Mouse (Mus musculus): Measurements from ENCODE around the gene Dcaf1.

Gene Dcaf1

GRCm38 (mm10) chr9:106821618-106822380 lies at the start of gene Dcaf1:
Dcaf1 (plus strand) TSS chr9:106821874.
- DNase-seq (ENCODE audit: low spot score) = peak; percentile 98

- no peak for DNase-seq (ENCODE audit: low spot score)
These were observed 45.6 kb upstream of the Dcaf1 start for GRCm38 (mm10) chr9:106776116-106776515.

- DNase-seq (ENCODE audit: low spot score) = no peak
These were observed 44.3 kb upstream of the Dcaf1 start for GRCm38 (mm10) chr9:106777423-106777822.

GRCm38 (mm10) chr9:106778319-106778718 lies 43.4 kb upstream of the Dcaf1 start:
- no peak for DNase-seq (ENCODE audit: low spot score)

GRCm38 (mm10) chr9:106780086-106780485 lies 41.6 kb upstream of the Dcaf1 start:
- DNase-seq (ENCODE audit: low spot score) = no peak

GRCm38 (mm10) chr9:106783554-106783953 lies 38.1 kb upstream of the Dcaf1 start:
- peak; percentile 19 for DNase-seq (ENCODE audit: low spot score)

- DNase-seq (ENCODE audit: low spot score) = no peak
These were observed 36.5 kb upstream of the Dcaf1 start for GRCm38 (mm10) chr9:106785206-106785605.

GRCm38 (mm10) chr9:106787979-106788811 lies 33.5 kb upstream of the Dcaf1 start:
- DNase-seq (ENCODE audit: low spot score) = peak; percentile 32

- DNase-seq (ENCODE audit: low spot score) = peak; percentile 79
These were observed 32.8 kb upstream of the Dcaf1 start, which contains the start of gene Rad54l2 for GRCm38 (mm10) chr9:106788812-106789321. Rad54l2 (minus strand) TSS chr9:106789194.

- no peak for DNase-seq (ENCODE audit: low spot score)
These were observed 32.3 kb upstream of the Dcaf1 start for GRCm38 (mm10) chr9:106789363-106789762.

- no peak for DNase-seq (ENCODE audit: low spot score)
These were observed 30.8 kb upstream of the Dcaf1 start for GRCm38 (mm10) chr9:106790831-106791230.

- no peak for DNase-seq (ENCODE audit: low spot score)
These were observed 15.2 kb upstream of the Dcaf1 start for GRCm38 (mm10) chr9:106806503-106806902.

- DNase-seq (ENCODE audit: low spot score) = no peak
These were observed 3.5 kb upstream of the Dcaf1 start for GRCm38 (mm10) chr9:106818191-106818590.

GRCm38 (mm10) chr9:106819201-106819600 lies 2.5 kb upstream of the Dcaf1 start:
- no peak for DNase-seq (ENCODE audit: low spot score)

GRCm38 (mm10) chr9:106821050-106821617 lies 540 bp upstream of the Dcaf1 start:
- no peak for DNase-seq (ENCODE audit: low spot score)

- DNase-seq (ENCODE audit: low spot score) = peak; percentile 85
These were observed 869 bp downstream of the Dcaf1 start for GRCm38 (mm10) chr9:106822381-106823104.

- no peak for DNase-seq (ENCODE audit: low spot score)
These were observed 18.9 kb downstream of the Dcaf1 start for GRCm38 (mm10) chr9:106840569-106840968.

- no peak for DNase-seq (ENCODE audit: low spot score)
These were observed 21.1 kb downstream of the Dcaf1 start for GRCm38 (mm10) chr9:106842800-106843199.

- DNase-seq (ENCODE audit: low spot score) = no peak
These were observed 35.0 kb downstream of the Dcaf1 start for GRCm38 (mm10) chr9:106856664-106857063.

GRCm38 (mm10) chr9:106858036-106858435 lies 36.4 kb downstream of the Dcaf1 start:
- no peak for DNase-seq (ENCODE audit: low spot score)

GRCm38 (mm10) chr9:106874216-106874615 lies 52.5 kb downstream of the Dcaf1 start:
- no peak for DNase-seq (ENCODE audit: low spot score)

- no peak for DNase-seq (ENCODE audit: low spot score)
These were observed 55.0 kb downstream of the Dcaf1 start for GRCm38 (mm10) chr9:106876666-106877065.
